Mouse (Mus musculus) midbrain, embryonic 14.5 days (tissue): Measurements from ENCODE around the gene Ptpre. TPM values are rescaled to one million over a fixed set of nuclear protein-coding genes. Genes with fewer than 3 reads are reported as not detected.

Experiments used
- ATAC-seq: fragments of 200-750 bp; cut with Nextera tagmentation; 2 replicates; pipeline ENCODE4 v1.8.0; 2017; ENCODE audit warnings: moderate number of reproducible peaks, moderate library complexity; ENCODE audit not compliant: low FRiP score, low TSS enrichment
- DNase-seq: peaks from one replicate; pipeline ENCODE4 v3.0.0-alpha.2; 2015
- H3K27ac ChIP-seq: fragments of 300-500 bp; sonication (generic); replicated peaks from 2 replicates; pipeline ENCODE4 v1.5.1; 2014; ENCODE audit warnings: mild to moderate bottlenecking, low read depth, low read length, moderate library complexity
- H3K27me3 ChIP-seq: fragments of 300-500 bp; sonication (generic); 2 replicates; pipeline ENCODE4 v1.6.1; 2014; ENCODE audit warnings: low read length, control low read depth, mixed read lengths; ENCODE audit not compliant: control insufficient read depth, insufficient read depth
- H3K36me3 ChIP-seq: fragments of 300-500 bp; sonication (generic); 2 replicates; pipeline ENCODE4 v1.6.1; 2014; ENCODE audit warnings: low read length, control low read depth; ENCODE audit not compliant: control insufficient read depth, insufficient read depth
- H3K4me1 ChIP-seq: fragments of 300-500 bp; sonication (generic); 2 replicates; pipeline ENCODE4 v1.6.1; 2014; ENCODE audit warnings: mild to moderate bottlenecking, antibody characterized with exemption, low read length, control low read depth; ENCODE audit not compliant: control insufficient read depth, insufficient read depth
- H3K4me2 ChIP-seq: fragments of 300-500 bp; sonication (generic); 2 replicates; pipeline ENCODE4 v1.6.1; 2014; ENCODE audit warnings: mild to moderate bottlenecking, low read length, moderate library complexity
- H3K4me3 ChIP-seq: fragments of 300-500 bp; sonication (generic); replicated peaks from 2 replicates; pipeline ENCODE4 v1.5.1; 2014; ENCODE audit warnings: low read depth, low read length
- H3K9ac ChIP-seq: fragments of 300-500 bp; sonication (generic); replicated peaks from 2 replicates; pipeline ENCODE4 v1.6.1; 2014; ENCODE audit warnings: mild to moderate bottlenecking, low read length, moderate library complexity
- H3K9me3 ChIP-seq: fragments of 300-500 bp; sonication (generic); 2 replicates; pipeline ENCODE4 v1.6.1; 2016; ENCODE audit warnings: low read length, control low read depth, mixed read lengths; ENCODE audit not compliant: control insufficient read depth
- WGBS: fragments of 180-500 bp; shearing (Covaris S2); extraction: QIAGEN DNeasy Blood & Tissue Kit; methylation state at CpG from one replicate; pipeline ENCODE4 v1.1.7; 2014; 5-methylcytosine and 5-hydroxymethylcytosine counted together
- microRNA counts: library from miRNA; unstranded; fragments of <30 nt; microRNA quantifications from one replicate; lab custom pipeline; 2016
- microRNA-seq: library from miRNA; unstranded; fragments of <30 nt; microRNA quantifications from one replicate; pipeline ENCODE4, GENCODE M21; 2016
- polyA plus RNA-seq: library from polyadenylated mRNA; unstranded; fragments of >200 nt; fragmentation: Nextera tagmentation; extraction: Ambion mirVana; gene quantifications from 2 replicates; pipeline ENCODE4 v1.2.1, GENCODE M21; 2014

The Ptpre gene
- polyA plus RNA-seq, 1 experiment from 2014 or later, result 5.0 TPM

DNA sequence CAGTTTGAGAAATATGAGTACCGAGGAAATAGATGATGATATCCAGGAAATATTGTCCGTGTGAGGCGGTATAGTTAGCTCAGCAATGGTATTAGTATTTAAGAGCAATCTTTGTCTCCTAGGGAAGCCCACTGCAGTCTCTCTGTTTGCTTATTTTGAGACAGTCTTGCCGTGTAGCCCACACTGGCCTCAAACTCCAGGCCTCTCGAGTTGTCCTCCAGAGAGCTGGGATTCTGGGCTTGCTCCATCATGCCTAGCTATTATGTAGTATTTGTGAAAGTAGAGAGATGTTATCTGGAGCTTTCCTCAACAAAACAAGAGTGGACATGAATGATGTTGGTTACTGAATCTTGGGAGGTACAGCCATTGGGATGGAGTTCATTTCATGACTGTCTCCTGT lies 197.1 kb downstream of the Ptpre start:
- no peaks in the 10 kb centered on the region for H3K9me3 ChIP-seq
- WGBS, result 88% methylated on average over 5 of the region's 5 CpGs
- H3K27ac ChIP-seq, result no peak overlapping the region
- no peak for DNase-seq
- no peak overlapping the region for H3K4me2 ChIP-seq
- ATAC-seq, result no peak
- no peak overlapping the region for H3K4me3 ChIP-seq
- no peak overlapping the region for H3K9ac ChIP-seq
- H3K36me3 ChIP-seq, result no peaks in the 10 kb centered on the region
- no peaks in the 10 kb centered on the region for H3K27me3 ChIP-seq
- no peaks in the 10 kb centered on the region for H3K4me1 ChIP-seq

DNA sequence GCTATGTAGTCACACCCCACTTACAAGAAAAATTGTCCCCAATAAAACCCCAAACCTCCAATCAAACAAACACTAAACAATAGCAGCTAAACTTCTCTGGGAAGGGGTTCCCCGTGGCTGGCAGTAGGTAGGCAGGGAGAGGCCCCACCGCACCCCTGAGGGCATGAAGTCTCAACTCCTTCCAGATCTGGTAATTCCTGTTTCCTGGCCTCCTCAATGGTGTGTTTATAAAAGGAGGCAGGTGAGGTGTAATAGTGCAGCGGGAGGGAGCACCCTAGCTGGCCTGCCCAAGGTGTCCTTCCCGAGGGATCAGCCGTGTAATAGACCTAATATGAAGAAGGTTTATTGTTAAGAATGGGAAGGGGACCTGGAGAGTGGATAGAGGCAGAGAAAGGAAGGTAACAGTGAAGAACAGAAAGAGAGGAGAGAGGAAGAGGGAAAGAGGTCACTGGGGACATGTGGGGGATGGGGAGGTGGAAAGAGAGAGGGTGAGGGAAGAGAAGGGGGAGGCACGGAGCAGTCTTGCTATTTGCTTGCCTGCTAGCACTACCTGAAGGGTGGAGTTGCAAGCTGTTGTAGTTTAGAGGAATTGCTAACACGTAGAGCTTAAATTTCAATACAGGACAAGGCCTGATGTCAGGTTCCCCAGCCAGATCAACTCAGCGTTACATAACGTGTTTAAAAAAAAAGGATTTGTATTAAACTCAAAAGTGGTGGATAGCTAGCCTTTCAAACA lies 197.8 kb downstream of the Ptpre start:
- Histone ChIP-seq H3K9me3 (no peaks in the 10 kb centered on the region), H3K9ac (no peak overlapping the region), H3K27me3 (no peaks in the 10 kb centered on the region), H3K4me2 (no peak overlapping the region), H3K4me3 (no peak overlapping the region), H3K27ac (no peak overlapping the region), H3K36me3 (no peaks in the 10 kb centered on the region), H3K4me1 (no peaks in the 10 kb centered on the region)
- whole genome bisulfite sequencing, result 88% methylated on average over 9 of the region's 9 CpGs
- DNase-seq (no peak), ATAC-seq (no peak)

MicroRNAs encoded within 50 kb of the gene (microRNA counts, 519-probe panel; counts per million panel counts)
- microRNA mmu-miR-1962 (lab: Ali Mortazavi, UCI), result not detected

Small RNA genes within 50 kb of the gene (microRNA-seq; reads per million reads assigned to microRNA genes)
- not detected for gene Mir1962

Other genes with a start within 250 kb of the Ptpre start
- 0.11 TPM in 1 of 2 replicates, not detected in the other for gene Foxi2, start 127.2 kb upstream of the Ptpre start, polyA plus RNA-seq
- gene Clrn3, start 8.8 kb upstream of the Ptpre start, polyA plus RNA-seq, result not detected in 2 replicates
- gene Mki67, start 178.9 kb downstream of the Ptpre start, polyA plus RNA-seq, result 6.4 and 12.5 TPM in 2 replicates